Mouse (Mus musculus) left cerebral cortex, postnatal 10 days (tissue): ENCODE measurements around the gene Mapk8ip3. TPM values are rescaled to one million over a fixed set of nuclear protein-coding genes. Genes with fewer than 3 reads are reported as not detected.

Experiments used
- DNase-seq, 2 experiments: peaks; one replicate each; pipeline ENCODE4 v3.0.0; 2021 to 2022; ENCODE audit warnings: low spot score in 2 of 2, mixed read lengths in 1 of 2; ENCODE audit errors: extremely low spot score in 1 of 2
- intact Hi-C: fragments of 180-260 bp; cut with DNase I; formaldehyde crosslinking; loops from one replicate; pipeline ENCODE4 v1.15.1; 2025
- total RNA-seq, 2 experiments: library from RNA; stranded (reverse); gene quantifications; 2 replicates each; pipeline ENCODE4 v1.2.3; 2021

The Mapk8ip3 gene
- total RNA-seq, 2 experiments from 2014 or later: 288 to 297 TPM

DNA sequence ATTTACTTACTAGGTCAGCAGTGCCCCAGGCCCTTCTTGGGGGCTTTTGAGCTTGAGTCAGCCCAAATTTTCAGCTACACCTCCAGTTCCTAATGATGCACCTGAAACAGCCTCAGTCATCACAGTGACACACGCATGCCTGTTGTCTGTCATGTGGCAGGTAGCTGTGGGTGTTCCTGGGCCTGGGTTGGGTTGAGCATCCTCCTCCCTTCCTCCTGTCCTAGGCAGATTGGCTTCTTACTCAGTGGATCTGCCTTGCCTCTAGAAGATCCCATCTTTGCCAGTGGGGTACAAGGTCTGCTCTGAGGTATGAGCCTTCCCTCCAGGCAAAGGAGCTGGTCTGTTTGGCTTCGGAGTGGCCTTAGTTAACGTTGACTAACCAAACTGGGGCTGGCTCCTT, 47.9 kb downstream of the Mapk8ip3 start:
- no peak for DNase-seq
- intact Hi-C loops: no loop called here

DNA sequence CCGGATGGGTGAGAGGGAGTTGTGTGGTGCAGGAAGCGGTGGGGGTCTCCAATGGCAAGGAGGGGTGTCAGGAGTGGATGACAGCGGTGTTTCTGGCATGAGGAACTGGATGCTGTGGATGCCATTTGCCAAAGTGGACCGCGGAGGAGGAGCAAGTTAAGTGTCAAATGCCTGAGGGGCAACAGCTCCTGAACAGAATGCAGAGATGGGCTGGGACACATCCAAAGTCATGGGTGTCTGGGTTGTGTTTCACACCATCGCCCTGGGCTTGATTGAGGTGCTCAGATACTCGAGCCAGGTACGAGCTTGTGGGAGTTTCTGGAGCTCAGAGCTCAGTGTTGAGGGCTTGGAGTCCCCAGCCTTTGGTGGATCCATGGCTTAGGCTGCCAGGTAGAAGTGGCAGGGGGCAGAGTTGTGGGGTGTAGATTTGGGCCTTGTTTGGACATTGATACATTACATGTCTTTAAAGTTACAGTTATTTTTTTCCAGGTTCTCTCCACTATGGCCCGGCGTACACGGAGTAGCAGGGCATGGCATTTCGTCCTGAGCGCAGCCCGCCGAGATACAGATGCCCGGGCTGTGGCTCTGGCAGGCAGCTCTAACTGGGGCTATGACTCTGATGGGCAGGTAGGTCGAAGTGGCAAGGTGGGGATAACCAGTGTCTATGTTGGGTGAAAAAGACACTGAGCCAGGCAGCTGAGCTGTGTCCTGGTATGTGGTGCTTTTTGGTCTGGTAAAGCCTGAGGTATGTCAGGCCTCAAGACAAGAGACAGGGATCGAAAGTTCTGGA, 49.3 kb downstream of the Mapk8ip3 start:
- peak in 1 of 2 experiments; percentile 43 for DNase-seq
- intact Hi-C loops: no loop called here

DNA sequence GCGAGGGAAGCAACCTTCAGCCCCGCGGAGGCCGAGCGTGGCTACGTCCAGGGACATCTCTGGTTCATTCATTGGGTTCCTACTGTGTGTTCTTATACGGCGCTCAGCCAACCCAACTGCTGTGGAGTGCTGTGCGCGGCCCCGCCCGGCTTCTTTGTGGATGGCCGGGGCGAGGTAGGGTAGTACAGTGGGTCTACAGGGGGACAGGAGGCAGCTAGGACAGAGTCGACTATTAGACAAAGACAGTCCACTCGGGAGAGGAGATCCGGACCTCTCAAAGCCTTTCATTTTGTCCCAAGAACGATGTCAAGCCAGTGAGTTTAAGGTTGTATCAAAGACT, 49.9 kb downstream of the Mapk8ip3 start:
- intact Hi-C loops: no loop called here
- no peak for DNase-seq

DNA sequence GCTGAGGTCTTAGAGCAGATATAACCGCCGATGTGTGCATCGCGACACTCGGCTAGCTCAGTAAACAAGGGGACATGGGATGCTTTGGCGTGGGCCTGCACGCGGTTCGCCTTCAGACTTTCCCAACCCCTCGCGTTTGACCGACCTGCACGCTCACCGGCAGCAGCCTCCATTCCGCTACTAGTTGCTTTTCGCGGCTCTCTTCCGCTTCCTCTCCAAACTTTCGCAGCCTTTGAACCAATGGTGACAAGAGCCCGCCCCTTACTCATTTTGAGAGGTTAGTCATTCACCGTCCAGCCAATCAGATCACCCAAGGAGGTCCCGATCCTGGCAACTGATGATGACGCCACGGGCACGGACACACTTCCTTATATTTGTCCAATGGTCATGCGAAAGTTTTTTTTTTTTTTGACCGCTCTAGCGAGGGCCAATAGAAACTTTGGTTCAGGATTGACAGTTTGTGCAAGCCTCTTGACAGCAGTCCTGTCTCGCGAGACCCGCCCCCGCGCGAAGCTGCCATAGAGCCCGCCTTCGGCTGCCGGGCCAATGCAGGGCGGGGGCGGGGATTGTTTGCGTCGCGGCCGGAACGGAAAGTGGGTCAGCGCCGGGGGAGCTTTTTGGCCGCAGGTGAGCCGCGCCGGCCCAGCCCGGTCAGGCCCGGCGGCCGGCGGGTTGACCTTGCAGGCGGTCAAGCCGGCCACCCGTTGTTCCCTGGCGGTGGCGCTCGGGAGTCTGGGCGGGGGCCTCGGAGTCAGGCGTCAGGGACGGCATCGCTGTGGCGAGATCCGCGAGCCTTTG, 50.4 kb downstream of the Mapk8ip3 start, which contains the start of the genes Nubp2 and Spsb3:
Gene Nubp2 (minus strand): TSS at position 216 of the 798 bp plus-strand sequence.
Gene Spsb3 (plus strand): TSS at position 510 of the 798 bp plus-strand sequence.
- intact Hi-C loops: no loop called here
- peak; percentile 99 to 100 for DNase-seq

DNA sequence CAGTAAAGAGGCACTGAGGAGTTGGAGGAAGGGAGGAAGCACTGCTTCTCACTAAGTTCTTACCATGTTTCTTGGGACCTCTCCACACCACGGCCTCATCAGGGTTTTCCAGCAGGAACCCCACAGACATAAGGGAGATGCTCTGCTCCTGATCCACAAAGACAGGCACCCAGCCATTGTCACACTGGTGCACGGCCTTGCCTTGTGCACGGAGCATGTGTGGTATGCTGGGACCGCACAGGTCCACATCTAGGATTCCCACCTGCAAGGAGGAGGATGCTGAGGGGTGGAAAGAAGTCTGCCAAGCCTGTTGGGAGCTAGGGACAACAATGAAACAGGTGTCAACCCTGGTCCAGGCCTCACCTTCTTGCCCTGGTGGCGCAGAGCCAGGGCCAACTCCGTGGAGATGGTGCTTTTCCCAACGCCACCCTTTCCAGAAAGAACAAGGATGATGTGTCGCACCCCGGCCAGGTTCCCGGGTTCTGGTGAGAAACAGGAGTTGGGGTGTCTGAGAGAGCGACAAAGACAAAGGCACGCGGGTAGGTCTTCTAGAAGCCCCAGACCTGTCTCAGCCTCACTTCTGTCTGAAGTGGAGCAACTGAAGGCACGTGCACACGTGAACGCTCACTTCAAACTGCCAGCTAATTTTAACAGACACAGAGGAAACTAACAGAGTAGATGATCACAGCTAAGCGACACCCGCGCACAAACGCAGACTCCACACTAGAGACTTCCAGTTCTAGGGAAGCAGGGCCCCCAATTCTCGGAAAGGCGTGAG, 51.2 kb downstream of the Mapk8ip3 start:
- peak in 1 of 2 experiments; percentile 55 for DNase-seq
- intact Hi-C loops: no loop called here

DNA sequence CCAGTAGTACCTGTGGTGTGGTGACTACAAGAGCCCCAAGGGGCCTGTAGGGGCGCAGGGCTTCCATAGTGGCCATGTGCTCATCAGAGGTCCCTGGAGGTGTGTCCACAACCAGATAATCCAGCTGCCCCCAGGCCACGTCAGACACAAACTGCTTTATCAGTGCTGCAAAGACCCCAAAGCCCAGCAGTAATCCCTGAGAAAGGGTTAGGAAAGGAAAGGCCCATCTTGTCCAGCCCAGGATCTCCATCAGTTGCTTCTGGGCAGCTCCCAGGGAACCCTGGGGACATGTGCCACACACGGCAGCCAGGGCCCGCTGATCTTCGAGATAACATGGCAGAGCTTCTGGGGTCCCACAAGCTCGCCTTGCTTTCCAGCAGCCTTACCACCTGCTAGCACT, 52.4 kb downstream of the Mapk8ip3 start:
- intact Hi-C loops: loop anchor here (5.0 kb wide), 1 partner anchor 147 kb away; the partner anchor contains the start of gene Msrb1
- DNase-seq: no peak

DNA sequence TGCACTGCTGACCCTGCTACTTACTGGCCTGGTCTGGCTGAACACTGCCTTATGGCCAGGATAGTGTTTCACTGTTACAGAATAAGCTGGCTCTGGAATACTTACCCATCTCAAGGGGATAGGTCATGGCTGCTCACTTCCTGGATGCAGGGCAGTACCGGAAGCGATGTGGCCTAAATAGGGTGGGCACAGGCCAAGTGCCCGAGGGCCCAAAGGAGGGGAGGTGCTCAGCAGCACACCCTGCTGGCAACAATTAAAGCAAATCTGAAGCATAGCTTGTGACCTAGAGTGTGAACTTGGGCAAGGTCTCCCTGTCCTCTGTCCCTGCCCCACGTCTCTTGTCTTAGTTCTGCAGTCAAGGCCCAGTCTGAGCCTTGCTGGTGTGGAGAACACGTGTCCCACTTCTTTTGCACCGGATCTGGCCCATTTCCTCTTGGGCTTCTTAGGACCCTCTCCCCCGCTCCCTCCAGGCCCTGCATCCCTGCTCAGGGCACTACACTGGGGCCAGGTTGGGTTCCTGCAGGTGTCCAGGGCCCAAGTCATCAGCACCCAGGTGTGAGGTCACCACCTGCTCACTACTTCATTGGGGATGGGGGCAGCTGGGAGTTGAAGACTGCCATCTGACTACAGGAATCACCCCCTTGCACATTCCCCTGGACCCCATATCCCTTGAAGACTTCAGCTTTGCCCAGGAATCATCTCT, 54.9 kb downstream of the Mapk8ip3 start:
- intact Hi-C loops: loop anchor here (5.0 kb wide), 1 partner anchor 145 kb away; the partner anchor contains the start of gene Msrb1
- no peak for DNase-seq

DNA sequence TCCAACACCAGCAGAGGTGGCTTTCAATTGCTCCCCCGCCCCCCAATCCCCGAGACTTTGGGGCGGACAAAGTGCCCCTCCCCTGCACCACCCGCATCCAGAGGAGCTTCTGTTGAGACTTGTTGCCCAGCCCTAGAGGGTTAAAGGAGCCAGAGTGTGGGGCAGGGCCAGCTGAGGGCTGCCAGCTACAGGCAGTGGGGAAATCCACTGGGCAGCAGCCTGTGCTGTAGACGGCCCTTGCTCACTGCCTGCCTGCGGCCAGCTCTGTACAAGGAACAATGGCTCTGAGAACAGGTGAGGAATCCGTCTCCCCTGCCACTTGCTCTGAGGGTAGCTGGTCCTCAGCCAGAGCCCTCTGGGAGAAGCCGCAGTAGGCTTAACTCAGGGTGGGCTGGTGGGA, 58.2 kb downstream of the Mapk8ip3 start:
- intact Hi-C loops: no loop called here
- no peak for DNase-seq

DNA sequence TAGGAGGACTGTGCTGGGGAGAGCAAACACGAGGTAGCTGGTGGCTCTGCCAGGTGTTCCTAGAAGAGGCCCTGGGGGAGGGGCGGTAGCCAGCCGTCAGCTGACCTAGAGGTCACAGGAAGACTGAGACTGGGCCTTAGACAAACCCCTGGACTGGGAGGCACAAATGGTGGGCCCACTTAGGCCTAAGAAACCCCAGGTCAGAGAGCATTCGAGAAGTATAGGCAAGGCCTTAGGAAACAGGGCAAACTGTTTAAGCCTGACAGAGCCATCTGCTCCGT, 58.7 kb downstream of the Mapk8ip3 start:
- intact Hi-C loops: no loop called here
- no peak for DNase-seq

DNA sequence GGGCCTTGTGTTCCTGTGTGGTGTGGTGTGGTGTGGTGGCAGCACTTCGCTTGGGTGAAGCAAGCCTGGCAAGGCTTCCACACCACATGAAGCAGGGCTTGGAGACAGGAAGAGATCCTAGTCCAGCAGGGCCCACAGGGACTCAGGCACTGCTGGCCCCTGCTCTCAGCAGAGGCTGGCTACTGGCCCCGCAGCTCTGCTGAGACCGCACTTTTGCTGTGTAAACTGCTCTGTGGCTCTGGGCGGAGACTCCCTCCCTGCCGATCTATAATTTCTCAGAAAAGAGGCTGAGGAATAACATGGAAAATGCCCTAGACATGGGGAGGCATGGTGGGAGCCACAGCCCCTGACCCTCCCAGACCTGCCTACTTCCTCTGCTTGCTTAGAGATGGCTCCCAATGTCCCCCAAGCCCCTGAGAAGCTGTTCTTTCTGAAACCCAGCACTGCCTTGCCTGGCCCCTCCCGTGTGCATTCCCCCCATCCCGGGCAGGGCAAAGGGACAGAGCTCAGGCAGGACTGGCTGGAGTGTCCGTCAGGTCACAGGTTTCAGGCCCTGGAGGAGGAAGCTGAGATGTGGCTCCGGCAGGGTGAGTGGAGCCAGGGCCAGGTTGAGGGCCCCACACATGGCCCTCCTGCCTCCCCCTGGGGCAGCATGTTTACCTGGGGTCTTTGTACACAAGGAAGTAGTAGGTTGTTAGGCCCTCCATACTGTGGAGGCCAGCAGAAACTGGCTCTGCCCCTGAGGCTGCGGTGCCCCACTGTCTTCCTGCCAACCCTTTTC, 59.3 kb downstream of the Mapk8ip3 start:
- intact Hi-C loops: no loop called here

DNA sequence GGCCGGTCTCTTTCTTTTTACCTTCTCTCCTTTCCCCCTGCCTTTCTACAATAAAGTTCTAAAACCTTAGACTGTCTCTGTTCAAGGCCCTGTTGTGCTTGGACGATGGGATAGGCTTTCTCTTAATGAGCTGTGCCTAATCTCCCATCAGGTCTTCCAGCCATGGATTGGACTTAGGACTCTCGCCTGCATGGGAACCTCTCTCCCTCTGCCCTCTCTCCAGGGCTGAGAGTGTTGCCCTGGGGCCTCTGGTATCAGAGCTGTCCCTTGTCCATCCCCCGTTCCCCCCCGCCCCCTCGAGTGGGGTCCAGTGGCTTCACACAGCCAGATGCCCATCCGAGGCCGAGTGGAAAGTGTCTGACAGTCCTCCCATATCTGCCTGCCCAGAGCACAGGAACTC, 61.8 kb downstream of the Mapk8ip3 start:
- intact Hi-C loops: no loop called here
- DNase-seq: no peak

More for the DNA sequence above, 59.3 kb downstream of the Mapk8ip3 start:
- DNase-seq: no peak

DNA sequence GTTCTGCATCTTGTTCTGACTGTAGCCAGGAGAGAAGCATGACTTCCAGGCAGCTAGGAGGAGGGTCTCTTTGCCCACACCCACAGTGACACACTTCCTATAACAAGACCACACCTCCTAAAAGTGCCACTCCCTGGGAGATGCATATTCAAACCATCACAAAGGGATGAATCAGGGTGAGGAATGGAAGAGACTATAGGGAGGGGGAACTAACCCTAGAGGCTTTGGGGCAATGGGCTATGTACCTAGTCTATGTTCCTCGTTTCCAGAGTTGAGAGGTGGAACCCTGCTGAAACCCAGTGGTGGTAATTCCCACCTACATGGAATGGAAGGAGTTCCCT, 62.4 kb downstream of the Mapk8ip3 start:
- intact Hi-C loops: no loop called here
- DNase-seq: no peak

DNA sequence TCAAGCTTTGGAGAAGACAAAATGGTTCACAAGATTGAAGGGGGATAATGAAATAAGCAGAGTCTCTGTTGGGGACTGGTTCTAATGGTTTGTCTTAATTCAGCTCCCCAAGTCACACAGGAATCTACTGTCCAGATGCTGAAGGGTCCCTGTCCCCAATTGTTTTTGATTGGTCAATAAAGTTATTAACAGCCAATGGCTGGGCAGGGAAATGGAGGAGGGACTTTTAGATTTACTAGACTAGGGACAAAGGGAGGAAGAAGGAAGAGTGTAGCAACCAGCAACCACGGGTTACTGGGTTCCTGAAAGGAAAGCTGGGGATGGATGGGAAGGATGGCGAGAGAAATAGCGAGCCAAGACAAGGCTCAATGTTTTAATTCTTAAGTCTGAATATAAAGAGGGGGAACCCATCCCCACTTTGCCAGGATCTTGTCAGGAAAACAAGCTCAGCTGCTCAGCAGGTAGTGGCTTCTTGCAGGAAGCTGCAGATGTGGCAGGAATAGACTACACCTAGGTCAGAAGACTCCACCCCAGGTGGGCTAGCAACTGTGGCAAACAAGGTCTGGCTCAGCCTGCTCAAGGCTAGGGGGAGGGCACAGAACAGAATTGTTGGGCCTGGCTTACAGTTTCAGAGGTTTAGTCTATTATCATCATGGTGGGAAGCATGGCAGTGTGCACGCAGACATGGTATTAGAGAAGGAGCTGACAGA, 62.9 kb downstream of the Mapk8ip3 start:
- DNase-seq: no peak
- intact Hi-C loops: no loop called here

DNA sequence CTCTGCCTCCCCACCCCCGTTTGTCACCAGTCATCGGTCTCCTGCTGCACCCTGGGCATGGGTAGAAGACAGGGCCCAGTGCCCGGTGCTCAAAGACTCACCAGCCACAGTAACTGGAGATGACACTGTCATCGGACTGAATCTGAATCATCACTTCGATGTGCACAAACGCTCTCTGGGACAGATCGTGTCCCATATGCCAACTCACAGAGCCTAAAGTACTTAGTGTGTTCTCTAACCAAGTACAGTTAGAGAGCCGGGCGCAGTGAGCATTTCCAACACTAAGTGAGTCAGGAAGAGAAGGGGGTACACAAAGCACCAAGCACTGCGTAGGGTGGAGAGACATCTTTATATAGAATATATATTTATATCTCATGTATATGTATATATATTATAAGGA, 68.9 kb downstream of the Mapk8ip3 start:
- DNase-seq: no peak
- intact Hi-C loops: no loop called here

DNA sequence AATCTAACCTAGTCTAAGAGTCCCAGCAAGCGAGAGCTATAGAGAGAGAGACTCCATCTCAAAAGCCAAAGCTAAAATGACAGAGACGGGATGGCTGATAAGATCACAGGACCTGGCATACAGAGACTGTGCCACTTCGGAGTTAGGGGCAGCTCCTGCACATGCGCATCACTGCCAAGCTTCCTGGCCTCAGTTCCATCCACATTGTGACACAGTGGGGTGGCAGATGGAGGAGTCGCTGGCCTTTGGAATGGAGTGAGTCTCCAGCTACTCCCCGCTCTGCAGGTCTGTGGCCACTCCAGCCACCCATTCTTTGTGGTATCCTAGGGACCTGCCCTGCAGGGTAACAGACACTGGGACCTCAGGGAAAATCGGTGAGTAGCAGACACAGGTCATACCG, 71.0 kb downstream of the Mapk8ip3 start, which contains the start of gene Igfals:
Gene Igfals (plus strand): TSS at position 222 of the 400 bp plus-strand sequence.
- intact Hi-C loops: no loop called here
- DNase-seq: no peak

DNA sequence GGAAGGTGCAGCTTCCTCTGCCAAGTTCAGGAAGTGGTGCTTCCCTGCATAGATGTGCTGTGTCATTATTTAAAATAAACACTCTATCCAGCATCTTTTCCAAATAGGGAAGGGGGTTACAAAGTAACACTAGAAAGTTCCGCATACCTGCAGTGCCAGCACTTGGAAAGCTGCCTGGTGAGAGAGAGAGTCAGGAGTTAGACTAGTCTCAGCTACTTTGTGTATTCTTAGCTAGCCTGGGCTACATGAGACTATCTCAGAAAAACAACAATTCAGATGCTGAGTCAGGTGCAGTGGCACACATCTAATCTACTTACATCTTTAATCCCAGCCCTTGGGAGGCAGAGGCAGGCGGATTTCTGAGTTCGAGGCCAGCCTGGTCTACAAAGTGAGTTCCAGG, 75.0 kb downstream of the Mapk8ip3 start:
- intact Hi-C loops: no loop called here
- no peak for DNase-seq

DNA sequence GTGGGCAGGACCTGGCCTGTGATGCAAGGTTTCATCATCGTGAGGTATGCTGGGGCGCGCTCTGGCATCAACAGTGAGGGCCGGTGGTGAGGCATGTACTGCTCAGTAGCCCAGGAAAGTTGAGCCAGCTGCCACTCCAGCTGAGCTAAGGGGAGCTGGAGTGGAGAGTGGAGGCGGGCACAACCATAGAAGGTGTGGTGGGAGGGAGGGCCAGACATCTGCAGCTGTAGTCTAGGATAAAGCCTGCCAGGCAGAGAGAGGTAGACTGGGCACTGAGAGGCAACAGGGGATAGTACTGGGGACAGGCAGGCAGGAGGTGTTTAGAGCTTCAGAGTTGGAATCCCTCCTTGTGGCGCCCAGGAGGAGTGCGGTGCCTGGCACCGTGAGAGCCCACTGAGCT, 76.7 kb downstream of the Mapk8ip3 start:
- no peak for DNase-seq
- intact Hi-C loops: no loop called here

DNA sequence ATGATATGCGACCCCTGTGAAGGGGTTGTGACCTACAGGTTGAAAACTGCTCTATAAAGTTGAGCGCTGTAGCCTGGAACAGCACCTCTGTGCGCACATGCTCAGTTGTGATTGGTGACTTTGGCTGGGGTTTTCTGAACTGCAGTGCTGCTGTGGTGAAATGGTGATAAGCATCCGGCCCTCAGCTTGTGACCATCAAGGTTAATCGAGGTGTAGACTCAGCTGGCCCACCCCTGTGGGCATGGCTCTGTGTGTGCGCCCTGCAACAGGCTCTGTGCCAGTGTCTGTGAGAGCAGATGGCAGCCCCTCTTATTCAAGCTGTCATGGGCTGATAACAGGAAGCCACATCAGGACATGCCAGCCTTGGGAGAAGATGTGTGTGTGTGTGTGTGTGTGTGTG, 77.8 kb downstream of the Mapk8ip3 start:
- no peak for DNase-seq
- intact Hi-C loops: no loop called here
